Mouse (Mus musculus) liver, adult 2 months (tissue): ENCODE data around the gene Cdc42.

Experiments used
- CTCF ChIP-seq: fragments of 200-500 bp; IDR thresholded peaks from 2 replicates; pipeline ENCODE4 v1.5.1; 2011; ENCODE audit warnings: low read depth, low read length, control low read depth
- POLR2A ChIP-seq: fragments of 200-500 bp; IDR thresholded peaks from 2 replicates; pipeline ENCODE4 v1.6.1; 2011; ENCODE audit warnings: low read length, control low read depth; ENCODE audit not compliant: insufficient read depth; ENCODE audit errors: extremely low read depth

DNA sequence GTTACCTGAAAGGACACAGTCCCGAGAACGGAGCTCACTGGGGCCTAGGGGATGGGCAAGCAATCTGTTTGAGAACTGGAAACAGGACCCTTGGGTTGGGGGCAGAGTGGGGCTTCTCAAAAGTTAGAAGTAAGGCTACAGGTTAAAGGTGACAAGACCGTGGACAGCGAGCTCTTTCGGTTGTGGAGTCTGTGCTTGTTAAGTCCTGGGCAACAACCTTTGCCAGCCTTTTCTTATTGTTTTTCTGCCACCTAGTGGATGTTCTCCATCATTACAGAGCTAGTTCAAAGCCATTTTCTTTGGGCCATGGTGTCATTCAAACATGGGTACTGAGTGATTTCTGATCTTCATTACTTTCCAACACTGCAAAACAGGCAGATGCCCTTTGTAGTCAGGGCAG lies 49.1 kb downstream of the Cdc42 start:
- TF ChIP-seq CTCF, result peak; percentile 53
- no peak for TF ChIP-seq POLR2A
